7 mouse cellular contexts compared by ENCODE assay signal in genomic region chr10:118781811-118782232, GRCm38 (mm10).
A peak's percentile ranks its signal among the peaks of the same experiment; 100 is the strongest.
DNase-seq lines count a peak whose midpoint lies in the region; ATAC-seq lines count a peak whose summit lies in the region.

No protein-coding gene starts in this region.

- H3K27me3 ChIP-seq in intestine, embryonic 14.5 days (replicated peaks; ENCODE audit: control insufficient read depth, insufficient read depth, low read length): no peaks in the 10 kb centered on the region
- no peaks in the 10 kb centered on the region for H3K27me3 ChIP-seq in intestine, embryonic 15.5 days (replicated peaks)

- DNase-seq in intestine, embryonic 14.5 days (ENCODE audit: low spot score): peak; percentile 53
- peak; percentile 67 for DNase-seq in Muller cell, postnatal 12 days (ENCODE audit: inconsistent ontology term)
- no peak for DNase-seq in adipocyte (ENCODE audit: low spot score)
- DNase-seq in cerebellum, adult 11 months: no peak

- no peak overlapping the region for H3K4me2 ChIP-seq in intestine, embryonic 14.5 days (ENCODE audit: low read length)
- H3K4me2 ChIP-seq in intestine, embryonic 15.5 days (replicated peaks): no peak overlapping the region

- H3K4me3 ChIP-seq in intestine, embryonic 14.5 days (ENCODE audit: low read depth, low read length): no peak overlapping the region
- H3K4me3 ChIP-seq in intestine, embryonic 15.5 days (replicated peaks): no peak overlapping the region

- ATAC-seq in intestine, embryonic 14.5 days (replicated peaks; ENCODE audit: low FRiP score, low TSS enrichment, low read depth): no peak
- no peak; the same call in 1 of the 2 replicates for ATAC-seq in intestine, embryonic 15.5 days
- ATAC-seq in granulocyte monocyte progenitor cell, adult 5-6 weeks (replicated peaks; ENCODE audit: poor library complexity, severe bottlenecking): peak; percentile 59
- ATAC-seq in megakaryocyte-erythroid progenitor cell, adult 5-6 weeks (replicated peaks; ENCODE audit: low FRiP score, low TSS enrichment, poor library complexity, severe bottlenecking): peak; percentile 61; the same call in 1 of the 2 replicates

- H3K4me1 ChIP-seq in intestine, embryonic 14.5 days (replicated peaks; ENCODE audit: control insufficient read depth, insufficient read depth, low read length): no peaks in the 10 kb centered on the region
- H3K4me1 ChIP-seq in intestine, embryonic 15.5 days (replicated peaks): no peaks in the 10 kb centered on the region

- H3K9ac ChIP-seq in intestine, embryonic 14.5 days (ENCODE audit: low read length): no peak overlapping the region
- no peak overlapping the region for H3K9ac ChIP-seq in intestine, embryonic 15.5 days

- WGBS in intestine, embryonic 14.5 days: 58% methylated on average over 10 of the region's 10 CpGs
- WGBS in intestine, embryonic 15.5 days: 62% methylated on average over 10 of the region's 10 CpGs

- H3K9me3 ChIP-seq in intestine, embryonic 14.5 days (ENCODE audit: control insufficient read depth, low read length): no peaks in the 10 kb centered on the region
- no peaks in the 10 kb centered on the region for H3K9me3 ChIP-seq in intestine, embryonic 15.5 days

- H3K27ac ChIP-seq in intestine, embryonic 14.5 days (ENCODE audit: low read depth): no peak overlapping the region
- H3K27ac ChIP-seq in intestine, embryonic 15.5 days: no peak overlapping the region

- H3K36me3 ChIP-seq in intestine, embryonic 14.5 days (ENCODE audit: control insufficient read depth, insufficient read depth, low read length): no peaks in the 10 kb centered on the region
- no peaks in the 10 kb centered on the region for H3K36me3 ChIP-seq in intestine, embryonic 15.5 days

Comparison
In these comparisons a context has a peak if more than half of its experiments do, and no peak if none do; other contexts are left out.
1. ATAC-seq: peak in granulocyte monocyte progenitor cell, adult 5-6 weeks (single experiment) and megakaryocyte-erythroid progenitor cell, adult 5-6 weeks (single experiment); none in intestine, embryonic 14.5 days (single experiment) and intestine, embryonic 15.5 days (single experiment).
2. DNase-seq: peak in intestine, embryonic 14.5 days (single experiment) and Muller cell, postnatal 12 days (single experiment); none in adipocyte (single experiment) and cerebellum, adult 11 months (single experiment).